Mouse (Mus musculus) E14TG2a.4 (cell line): ENCODE results near the gene Commd3.

ENCODE experiments used
- CTCF ChIP-seq: conservative IDR thresholded peaks from 2 replicates; pipeline ENCODE4 v1.5.1; 2014; ENCODE audit warnings: low read length
- NANOG ChIP-seq: IDR thresholded peaks from 2 replicates; pipeline ENCODE4 v1.6.1; 2014; ENCODE audit warnings: borderline replicate concordance, low read length, mixed read lengths
- POU5F1 ChIP-seq: IDR thresholded peaks from 2 replicates; pipeline ENCODE4 v1.6.1; 2014; ENCODE audit warnings: low read length, borderline replicate concordance

DNA sequence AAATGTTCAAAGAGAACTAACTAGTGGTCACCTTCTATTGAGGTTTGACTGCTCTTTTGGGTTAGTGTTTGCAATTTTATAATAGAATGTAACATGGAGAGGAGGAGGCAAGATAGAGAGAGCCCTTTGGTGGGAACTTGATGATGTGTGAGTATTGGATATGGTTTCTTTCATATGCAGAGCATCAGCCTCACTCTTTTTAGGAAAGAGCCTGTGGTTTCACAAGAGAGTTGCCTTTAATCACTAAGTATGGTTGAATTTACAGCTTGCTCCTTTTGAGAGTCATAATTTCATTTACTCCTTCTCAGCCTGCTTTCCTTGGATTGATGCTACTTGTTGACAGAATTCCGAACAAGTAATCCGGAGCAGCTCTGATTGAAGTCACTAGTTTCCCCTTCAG lies 7.5 kb downstream of the Commd3 start:
- TF ChIP-seq CTCF (no peak), NANOG (no peak), POU5F1 (no peak)
